Mouse (Mus musculus): Measurements from ENCODE around the gene Adamtsl5.

Adamtsl5 gene

DNA sequence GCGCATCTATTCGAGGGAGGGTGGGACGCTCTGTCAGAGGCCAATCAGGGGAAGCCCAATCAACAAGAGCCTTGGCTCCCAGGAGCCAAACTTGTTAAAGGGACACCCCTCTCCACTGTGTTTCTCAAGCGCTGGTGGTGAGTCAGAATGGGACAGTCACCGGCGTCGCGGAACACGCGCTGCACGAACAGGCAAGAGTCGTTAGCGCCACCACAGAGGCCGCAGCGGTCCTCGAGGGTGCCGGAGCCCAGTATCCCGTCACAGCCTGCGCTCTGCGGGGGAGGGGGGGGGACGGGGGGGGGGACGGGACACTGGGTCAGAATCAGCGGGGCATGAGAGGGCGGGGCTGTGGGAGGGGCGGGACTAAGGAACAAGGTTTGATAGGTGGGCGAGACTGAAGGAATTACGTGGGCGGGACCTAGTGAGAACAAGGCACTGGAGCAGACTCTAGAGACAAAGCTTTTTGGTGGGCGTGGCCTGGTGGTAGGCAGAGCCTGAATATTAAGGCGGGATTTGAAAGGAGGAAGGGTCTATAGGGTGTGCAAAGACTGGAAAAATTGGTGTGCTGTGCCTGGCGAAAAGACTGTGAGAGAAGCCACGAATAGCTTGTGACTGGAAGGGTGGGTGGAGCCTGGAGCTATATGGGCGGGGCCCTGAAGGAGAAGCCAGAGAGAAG lies 5.3 kb downstream of the Adamtsl5 start:
- DNase-seq (ENCODE audit: low spot score in 2 of 2): no peak

DNA sequence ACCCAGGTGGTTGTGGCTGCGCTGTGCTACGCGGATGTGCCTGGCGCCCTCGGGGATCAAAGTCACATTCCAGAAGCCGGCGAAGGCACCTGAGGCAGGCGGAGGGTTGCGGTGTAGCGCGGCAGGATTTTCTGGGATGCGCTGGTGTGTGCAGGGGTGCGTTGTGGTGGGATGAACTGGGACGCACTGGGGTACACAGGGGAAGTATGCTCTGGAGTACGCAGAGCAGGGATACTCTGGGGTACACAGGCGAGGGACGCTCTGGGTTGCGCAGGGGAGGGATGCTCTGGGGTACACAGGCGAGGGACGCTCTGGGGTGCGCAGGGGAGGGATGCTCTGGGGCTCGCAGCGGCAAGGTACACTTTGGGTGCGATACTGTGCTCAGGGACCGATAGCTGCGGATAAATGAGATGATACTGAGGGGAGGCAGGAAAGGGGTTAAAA lies 5.9 kb downstream of the Adamtsl5 start:
- no peak for DNase-seq (ENCODE audit: low spot score in 2 of 2)

DNA sequence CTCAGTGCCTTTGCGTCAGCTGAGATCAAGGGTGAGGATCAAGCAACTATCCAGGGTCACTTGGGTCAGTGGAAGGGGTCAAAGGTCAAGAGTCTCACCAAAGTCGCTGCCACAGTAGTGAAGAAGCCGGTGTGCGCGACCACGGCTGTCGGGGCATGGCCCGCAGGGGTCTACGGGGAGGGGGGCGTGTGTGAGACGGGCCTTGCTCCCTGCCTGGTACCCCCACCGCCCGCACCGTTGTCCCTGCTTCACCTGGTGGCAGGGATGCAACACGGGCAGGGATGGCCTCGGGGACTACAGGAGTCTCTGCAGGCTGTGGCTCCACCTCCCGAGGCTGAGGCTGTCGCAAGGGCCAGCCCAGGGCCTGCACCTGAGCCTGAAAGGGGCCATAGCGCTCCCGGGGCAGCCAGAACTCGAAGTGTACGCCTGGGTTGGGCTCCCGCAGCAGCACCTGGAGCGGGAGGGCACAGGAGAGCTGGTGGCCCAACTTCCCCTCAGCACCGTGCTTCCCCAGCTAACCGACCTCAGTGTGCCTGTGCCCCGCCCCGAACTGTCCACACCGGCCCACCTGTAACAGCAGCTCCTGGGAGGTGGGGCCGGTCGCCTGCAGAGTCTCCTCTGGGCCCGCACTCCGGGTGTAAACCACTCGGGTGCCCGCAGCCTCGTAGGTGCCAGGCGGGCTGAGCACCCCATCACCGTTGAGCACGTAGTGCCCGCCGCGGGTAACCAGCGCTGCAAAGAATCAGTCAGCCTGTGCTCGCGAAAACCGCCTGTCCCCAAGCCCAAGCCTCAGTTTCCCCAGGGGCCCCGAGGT lies 6.5 kb downstream of the Adamtsl5 start:
- no peak for DNase-seq (ENCODE audit: low spot score in 2 of 2)

DNA sequence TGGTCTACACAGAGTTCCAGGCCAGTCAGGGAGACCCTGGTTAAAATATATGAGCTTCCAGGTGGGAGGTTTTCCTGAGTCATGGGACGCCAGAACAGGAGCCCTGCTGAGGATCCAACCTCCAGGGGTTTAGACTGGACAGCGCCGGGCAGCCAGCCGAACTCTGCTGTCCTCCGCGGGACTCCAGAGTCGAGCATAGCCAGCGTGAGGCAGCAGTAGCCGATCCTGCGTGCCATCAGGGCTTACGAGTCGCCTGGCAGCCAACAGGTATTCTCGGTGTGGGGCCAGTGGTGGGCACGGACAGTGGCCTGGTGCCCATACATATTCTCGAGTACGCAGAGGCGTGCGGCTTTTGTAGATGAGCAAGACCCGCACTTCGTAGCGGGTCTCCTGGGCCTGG lies 7.2 kb downstream of the Adamtsl5 start:
- DNase-seq (ENCODE audit: low spot score in 2 of 2): no peak

DNA sequence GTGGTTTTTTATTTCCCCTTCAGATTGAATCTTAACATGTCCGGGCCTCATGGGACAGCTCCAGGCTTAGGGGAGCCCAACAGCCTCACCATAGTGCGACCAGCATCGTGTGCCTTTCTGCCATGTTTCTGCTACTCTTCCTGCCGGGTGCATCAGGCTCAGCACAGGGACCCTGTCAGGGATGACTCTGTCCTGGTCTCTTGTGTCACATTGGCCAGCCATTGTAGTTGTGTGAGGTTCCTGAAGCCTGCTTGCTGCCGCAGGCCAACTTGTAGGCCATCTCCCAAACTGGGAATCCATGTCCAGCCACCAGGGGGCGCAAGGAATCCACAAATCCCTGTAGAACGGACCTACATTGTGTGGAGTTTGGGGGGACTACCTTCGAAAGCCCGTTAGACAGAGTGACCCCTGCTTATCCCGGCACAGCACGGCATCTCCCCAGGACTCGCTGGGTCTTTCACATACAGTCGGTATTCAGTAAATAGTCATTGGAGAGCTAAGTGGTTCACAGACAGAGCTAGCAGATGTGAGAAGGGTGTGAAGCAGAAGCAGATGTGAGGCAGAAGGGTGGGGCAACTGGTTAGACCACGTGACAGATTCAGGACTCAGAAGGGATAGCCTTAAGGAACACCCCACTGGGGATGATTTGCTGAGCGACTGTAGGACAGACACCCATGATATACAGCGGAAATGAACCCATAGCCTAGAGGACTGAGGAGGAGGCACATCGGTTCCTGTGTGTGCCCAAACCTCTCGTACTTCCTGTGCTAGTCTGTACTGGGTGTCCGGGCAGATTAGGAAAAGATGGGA lies 8.1 kb downstream of the Adamtsl5 start:
- DNase-seq (ENCODE audit: low spot score in 2 of 2): peak; percentile 85 to 89

DNA sequence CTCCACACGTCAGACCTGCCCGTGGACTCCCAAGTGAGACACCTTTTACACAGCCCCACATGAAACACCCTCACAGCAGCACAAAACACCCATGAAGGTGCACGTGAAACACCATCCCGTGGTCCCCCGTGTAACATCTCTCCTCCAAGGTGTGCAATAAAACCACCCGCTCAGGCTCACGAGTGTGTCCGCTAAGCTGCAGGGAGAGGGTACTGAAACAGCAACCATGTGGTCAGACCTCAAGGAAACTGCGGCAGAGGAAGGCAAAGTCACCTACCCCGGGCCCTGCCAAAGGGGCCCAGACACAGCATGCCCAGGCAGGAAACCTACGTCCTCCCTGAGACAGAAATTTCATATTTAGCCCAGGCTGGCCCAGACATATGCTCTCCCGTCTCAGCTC lies 11.9 kb downstream of the Adamtsl5 start:
- DNase-seq (ENCODE audit: low spot score in 2 of 2): no peak

DNA sequence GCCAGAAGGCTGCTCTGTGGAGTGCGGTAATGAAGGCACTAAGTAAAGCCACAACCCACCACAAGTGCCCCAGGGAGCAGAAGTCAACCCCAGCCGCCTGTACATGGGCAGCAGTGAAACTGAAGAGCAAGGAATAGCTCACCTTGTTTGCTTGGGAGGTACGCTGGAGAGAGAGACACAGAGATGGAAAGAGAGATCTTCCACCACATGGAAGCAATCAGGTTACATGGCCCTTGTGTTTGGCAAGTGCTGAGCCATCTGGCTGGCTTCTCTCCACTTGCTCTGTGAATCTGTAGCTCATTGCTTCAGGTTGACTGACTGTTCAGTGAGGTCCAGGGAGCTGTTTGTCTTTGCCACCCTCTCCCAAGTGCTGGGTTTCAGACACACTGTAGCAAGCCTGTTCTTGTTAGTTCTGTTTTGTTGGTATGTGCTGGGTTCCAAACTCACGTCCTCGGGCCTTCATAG lies 15.7 kb downstream of the Adamtsl5 start:
- DNase-seq (ENCODE audit: low spot score in 2 of 2): no peak

DNA sequence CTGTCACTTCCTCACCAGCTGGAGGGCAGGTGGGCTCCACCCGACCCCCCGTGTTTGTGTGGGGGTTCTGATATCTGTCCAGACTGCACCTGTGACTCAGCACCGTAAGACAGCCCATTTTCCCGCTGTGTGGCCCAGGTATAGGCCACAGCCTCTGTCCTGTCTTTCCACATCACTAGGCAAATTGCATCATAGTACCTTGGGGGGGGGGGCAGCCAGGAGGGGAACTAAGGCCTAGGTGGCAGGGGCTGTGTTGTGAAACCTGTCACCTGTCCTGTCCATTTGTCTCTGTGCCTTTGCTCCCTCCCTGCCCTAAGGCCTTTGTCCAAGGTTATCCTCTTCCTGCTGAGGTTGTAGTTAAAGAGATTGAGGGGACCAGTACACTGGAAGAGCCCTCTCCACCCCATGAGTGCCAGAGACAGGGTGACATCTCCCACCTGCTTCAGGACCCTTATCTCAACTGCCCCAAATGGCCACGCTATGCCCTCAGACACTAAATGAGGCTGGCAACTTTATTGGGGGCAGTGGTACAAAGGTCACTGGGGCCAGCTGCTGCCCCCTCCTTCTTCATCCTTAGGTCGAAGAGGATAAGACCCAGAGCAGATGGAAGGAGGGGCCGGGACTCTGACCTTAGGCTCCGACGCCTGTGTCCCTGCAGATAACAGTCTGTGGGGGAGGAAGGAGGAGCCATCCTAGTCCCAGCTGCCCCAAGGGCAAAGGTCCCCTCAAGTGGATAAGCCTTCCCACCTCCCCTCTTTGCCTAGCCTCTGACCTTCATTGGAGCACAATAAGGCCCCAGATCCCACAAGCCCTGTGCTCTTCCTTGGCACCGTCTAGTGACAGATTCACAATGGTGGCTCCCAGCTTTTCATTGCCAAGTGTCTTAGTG lies 16.3 kb downstream of the Adamtsl5 start:
- DNase-seq (ENCODE audit: low spot score in 2 of 2): no peak

DNA sequence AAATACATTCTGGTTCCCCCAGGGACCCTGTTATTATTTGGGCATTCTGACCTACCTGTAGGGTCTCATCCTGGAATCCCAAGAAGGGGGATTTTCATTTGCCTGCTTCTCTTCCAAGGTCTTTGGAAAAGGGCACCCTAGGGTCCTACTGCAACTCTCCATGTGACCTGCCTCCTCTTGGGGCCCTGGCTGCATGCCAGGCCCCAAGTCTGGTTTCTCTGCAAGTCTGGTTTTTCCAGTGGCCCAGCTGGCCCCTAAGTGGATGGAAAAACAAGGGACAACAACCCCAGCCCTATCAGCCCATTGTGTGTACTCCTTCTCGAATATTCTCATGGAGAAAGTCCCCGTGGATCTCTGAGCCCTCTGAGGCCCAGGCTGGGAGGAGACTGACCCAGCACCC lies 17.3 kb downstream of the Adamtsl5 start:
- DNase-seq (ENCODE audit: low spot score in 2 of 2): no peak

DNA sequence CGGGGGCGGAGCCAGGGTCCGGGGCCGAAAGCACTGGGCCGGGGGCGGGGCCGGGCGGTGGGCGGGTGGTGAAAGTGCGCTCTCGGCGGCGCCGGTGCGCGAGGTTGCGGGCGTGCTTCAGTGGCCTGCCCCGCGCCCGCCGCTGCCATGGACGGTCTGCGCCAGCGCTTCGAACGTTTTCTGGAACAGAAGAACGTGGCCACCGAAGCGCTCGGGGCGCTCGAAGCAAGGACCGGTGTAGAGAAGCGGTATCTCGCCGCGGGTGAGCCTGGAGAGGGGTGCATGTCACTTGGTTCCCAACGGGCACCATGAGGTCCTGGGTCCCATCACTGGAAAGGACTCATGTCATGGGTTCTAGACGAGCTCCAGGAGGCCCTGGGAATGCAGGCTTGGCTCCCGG lies 18.1 kb downstream of the Adamtsl5 start:
- DNase-seq (ENCODE audit: low spot score in 2 of 2): no peak

DNA sequence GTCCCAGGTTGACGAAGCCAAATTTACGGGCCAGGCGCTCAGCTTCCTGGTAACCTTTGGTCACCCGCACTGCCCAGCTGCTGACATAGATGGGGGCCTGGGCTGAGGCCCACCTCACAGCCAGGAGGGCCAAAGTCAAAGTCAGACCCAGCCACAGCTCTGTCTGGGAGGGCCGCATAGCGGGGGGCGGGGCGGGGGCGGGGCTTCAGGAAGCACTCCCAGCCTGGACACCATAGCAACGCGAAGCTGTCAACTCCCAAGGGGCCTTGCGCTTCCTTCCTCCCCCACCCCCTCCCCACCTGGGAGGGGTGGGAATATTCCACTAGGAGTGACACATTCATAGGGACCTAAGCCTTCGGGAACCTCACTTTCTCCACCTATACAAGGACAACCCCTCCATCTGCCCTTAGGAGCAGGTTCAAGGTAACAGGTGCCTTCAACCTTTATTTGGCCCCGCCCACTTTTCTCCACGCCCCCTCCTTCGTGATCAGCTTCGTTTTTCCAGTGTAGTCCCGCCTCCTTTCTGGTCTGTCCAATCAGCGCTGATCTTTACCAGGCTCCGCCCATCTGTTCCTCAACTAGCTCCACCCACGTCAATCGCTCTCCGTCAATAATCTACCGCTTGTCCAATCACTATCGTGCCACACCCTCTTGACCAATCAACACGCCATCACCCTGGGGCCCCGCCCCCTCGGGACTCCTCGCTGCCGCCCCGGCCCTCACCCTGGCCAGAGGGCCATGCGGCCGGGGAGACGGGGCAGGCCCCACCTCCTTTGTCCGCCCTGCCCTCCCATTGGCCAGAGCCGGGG lies 18.7 kb downstream of the Adamtsl5 start, which contains the start of the genes Pcsk4 and Reep6:
Gene Pcsk4 (minus strand): TSS at position 226 of the 809 bp plus-strand sequence.
Gene Reep6 (plus strand): TSS at position 681 of the 809 bp plus-strand sequence.
- DNase-seq (ENCODE audit: low spot score in 2 of 2): peak; percentile 82 to 91

DNA sequence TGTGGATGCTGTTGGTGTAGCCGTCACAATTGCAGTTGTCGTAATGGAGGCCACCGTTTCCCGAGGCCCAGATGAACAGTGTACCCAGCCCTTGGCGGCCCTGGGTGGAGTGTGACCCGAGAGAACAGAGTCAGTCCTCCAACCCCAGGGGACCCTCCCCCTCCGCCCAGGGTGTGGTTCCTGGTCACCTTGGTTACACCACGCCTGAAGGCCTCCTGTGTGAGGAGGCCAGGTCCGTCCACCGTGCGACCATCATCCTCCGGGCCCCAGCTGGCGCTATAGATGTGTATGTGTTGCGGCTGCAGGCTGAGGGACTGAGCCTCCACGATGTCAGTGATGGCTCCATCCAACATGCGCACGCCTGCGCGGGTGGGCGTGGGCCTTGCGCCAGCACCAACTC lies 23.2 kb downstream of the Adamtsl5 start:
- DNase-seq (ENCODE audit: low spot score in 2 of 2): no peak

DNA sequence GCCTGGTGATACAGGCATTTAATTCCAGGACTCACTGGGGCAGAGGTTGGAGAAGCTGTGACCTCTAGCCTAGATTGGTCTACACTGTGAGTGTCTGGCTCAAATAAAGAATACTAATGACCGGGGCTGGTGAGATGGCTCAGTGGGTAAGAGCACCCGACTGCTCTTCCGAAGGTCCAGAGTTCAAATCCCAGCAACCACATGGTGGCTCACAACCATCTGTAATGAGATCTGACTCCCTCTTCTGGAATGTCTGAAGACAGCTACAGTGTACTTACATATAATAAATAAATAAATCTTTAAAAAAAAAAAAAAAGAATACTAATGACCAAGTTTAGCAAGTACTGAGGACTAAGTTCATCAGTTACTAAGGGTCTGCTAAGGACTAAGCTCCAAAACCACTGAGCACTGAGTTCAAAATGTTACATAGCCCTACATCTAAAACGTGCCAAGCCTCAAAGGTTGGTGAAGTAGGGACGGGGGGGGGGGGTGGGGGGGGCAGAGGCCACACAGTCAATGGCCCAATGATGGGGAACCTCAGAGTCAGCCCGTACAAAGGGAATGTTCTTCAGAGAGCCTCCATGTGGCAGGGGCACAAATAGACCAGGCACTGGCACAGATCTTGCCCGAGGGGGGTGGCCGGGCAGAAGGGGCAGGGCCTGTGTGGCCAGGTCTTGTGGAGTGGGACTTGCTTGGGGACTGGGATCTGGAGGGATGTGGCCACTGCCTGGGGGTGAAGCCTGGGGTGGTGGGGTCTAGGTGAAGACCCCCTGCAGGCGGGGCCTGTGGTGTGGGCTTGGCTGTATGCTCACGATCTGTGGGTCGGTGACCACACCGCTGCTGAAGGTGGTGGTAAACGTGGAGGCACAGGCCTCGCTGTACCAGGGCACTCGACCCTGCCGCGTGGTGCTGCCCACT lies 23.8 kb downstream of the Adamtsl5 start:
- DNase-seq (ENCODE audit: low spot score in 2 of 2): no peak

DNA sequence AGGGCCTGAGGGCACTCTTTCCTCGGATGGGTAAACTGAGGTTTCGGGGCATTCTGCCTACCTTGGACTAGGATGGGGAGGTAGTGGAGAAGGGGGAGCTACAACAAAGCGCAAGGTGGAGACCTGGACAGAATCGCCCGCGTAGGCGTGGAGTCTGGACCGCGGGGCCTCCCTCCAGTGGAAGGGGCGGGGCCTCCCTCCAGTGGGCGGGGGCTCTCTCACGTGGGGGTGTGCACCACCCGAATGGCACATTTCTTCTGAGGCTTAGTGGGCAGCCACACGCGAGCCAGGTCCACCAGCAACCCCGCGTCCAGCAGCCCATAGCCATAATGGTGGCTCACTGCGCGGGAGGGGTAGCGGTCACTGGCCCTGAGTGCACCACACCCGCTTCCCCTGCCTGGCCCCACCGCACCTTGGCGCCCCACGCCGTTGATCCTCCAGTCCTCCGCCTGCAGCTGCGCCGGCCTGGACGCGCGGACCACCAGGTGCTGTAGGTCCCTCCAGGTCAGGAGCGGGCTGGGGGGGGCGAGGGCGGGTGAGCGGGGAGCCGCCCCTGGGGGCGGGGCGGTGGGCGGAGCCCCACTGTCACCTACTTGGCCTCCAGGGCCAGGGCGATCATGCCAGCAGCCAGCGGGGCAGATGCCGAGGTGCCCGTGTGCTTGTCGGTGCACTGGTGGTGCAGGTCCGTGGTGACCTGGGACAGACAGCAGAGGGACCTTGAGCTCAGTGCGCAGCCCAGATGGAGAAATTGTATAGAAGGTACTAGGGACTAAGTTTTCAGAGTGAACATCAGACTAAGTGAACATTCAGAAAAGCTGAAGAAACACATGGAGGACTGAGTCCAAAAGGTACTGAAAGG lies 24.7 kb downstream of the Adamtsl5 start:
- DNase-seq (ENCODE audit: low spot score in 2 of 2): no peak

DNA sequence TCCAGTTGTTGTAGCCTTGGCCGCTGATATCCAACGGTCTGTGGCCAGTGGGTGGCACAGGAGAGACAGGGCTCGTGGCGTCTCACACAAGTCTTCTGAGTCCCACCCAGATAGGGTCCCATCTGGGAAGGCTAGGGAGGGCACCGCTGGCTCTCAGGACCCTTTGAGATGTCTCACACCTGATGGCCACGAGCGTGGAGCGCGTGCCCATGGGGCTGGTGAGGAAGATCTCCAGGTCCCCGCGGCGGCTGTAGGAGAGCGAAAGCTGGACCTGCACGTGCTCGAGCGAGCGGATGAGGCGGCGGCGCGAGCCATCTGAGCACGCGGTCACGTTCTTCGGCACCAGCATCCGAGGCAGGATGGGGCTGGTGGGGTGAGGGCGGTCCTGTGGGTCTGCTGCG lies 25.4 kb downstream of the Adamtsl5 start:
- no peak for DNase-seq (ENCODE audit: low spot score in 2 of 2)

DNA sequence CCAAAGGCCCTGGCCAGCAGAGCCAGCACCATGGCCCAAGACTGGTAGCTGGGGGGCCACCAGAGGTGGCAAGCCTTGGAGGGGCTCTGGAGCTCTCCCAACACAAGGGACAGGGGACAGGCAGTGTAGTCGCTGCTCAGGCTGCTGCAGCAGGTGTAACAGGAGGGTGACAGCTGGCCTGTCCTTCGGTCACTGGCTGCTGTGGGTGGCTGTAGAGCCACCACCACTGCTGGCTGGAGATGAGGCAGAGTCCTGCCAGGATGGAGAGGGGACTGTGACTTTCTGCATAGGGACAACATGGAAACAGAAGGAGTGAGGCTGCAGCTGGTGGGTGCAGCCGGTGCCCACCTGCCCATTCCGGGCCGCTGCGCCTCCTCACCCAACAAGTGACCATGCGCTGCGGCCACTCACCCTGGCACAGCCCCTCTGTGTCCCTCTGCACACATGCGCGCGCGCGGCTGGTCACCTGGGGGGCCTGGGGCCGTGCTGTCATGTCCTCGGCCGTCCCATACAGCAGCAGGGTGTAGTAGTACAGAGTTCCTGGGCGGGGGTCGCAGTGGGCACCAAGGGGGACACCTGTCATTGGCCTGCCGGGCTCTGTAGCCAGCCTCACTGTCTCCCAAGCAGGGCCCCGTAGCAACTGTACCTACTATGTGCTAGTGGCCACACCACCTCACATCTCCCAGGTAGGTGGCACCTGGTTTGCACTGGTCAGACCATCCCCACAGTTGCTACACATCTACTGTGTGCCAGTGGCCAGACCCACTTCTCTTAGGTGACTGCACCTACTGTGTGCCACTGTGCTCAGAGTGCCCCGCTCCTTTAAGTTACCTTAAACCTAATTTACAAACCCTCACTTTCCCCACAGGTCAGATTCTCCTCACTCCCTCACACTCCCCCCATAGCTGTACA lies 26.3 kb downstream of the Adamtsl5 start:
- DNase-seq (ENCODE audit: low spot score in 2 of 2): no peak

DNA sequence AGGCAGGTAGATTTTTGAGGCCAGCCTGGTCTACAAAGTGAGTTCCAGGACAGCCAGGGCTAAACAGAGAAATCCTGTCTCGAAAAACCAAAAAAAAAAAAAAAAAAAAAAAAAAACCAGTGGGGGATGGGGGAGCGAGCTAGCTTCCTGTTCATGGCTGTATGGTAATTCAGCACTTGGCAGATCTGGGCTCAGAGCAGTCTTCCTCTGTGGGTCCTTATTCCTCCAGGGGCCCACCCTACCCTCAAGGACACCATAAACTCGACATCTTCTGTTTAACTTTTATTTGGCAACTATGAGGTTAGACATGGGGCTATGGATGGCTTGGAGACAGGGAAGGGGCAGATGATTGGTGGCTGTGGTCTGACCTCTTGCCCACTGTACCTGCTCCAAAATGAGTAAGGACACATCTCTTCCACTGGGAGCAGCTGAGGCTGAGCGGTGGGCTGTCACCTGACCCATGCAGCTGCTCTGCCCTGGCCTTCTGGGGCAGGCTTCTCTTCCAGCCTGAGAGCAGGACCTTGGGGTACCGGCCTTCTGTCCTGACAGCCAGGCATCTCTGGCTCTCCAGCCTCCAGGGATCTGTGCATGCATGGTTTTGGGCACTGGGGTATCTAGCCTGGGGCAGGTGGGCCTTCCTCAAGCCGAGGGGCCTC lies 27.1 kb downstream of the Adamtsl5 start:
- no peak for DNase-seq (ENCODE audit: low spot score in 2 of 2)
